Mouse (Mus musculus) lung, embryonic 15.5 days (tissue): ENCODE measurements around the gene Isg15. TPM values are rescaled to one million over a fixed set of nuclear protein-coding genes. Genes with fewer than 3 reads are reported as not detected.

Source experiments
- ATAC-seq: fragments of 200-750 bp; cut with Nextera tagmentation; 2 replicates; pipeline ENCODE4 v1.8.0; 2017; ENCODE audit warnings: moderate number of reproducible peaks, borderline replicate concordance; ENCODE audit not compliant: low FRiP score, low TSS enrichment; ENCODE audit errors: extremely low read depth
- H3K27ac ChIP-seq: fragments of 300-500 bp; sonication (generic); 2 replicates; pipeline ENCODE4 v1.5.1; 2015; ENCODE audit warnings: moderate library complexity, mild to moderate bottlenecking, inconsistent platforms
- H3K27me3 ChIP-seq: fragments of 300-500 bp; sonication (generic); 2 replicates; pipeline ENCODE4 v1.6.1; 2015; ENCODE audit warnings: inconsistent platforms
- H3K36me3 ChIP-seq: fragments of 300-500 bp; sonication (generic); 2 replicates; pipeline ENCODE4 v1.6.1; 2015; ENCODE audit warnings: inconsistent platforms
- H3K4me1 ChIP-seq: fragments of 300-500 bp; sonication (generic); 2 replicates; pipeline ENCODE4 v1.6.1; 2015; ENCODE audit warnings: inconsistent platforms
- H3K4me2 ChIP-seq: fragments of 300-500 bp; sonication (generic); 2 replicates; pipeline ENCODE4 v1.6.1; 2015; ENCODE audit warnings: inconsistent platforms, mild to moderate bottlenecking, moderate library complexity
- H3K4me3 ChIP-seq: fragments of 300-500 bp; sonication (generic); 2 replicates; pipeline ENCODE4 v1.5.1; 2015; ENCODE audit warnings: mild to moderate bottlenecking, inconsistent platforms
- H3K9ac ChIP-seq: fragments of 300-500 bp; sonication (generic); 2 replicates; pipeline ENCODE4 v1.6.1; 2015; ENCODE audit warnings: inconsistent platforms
- H3K9me3 ChIP-seq: fragments of 300-500 bp; sonication (generic); 2 replicates; pipeline ENCODE4 v1.6.1; 2016; ENCODE audit warnings: inconsistent platforms
- WGBS: fragments of 180-500 bp; shearing (Covaris S2); methylation state at CpG from one replicate; pipeline ENCODE4 v1.1.7; 2015; 5-methylcytosine and 5-hydroxymethylcytosine counted together
- polyA plus RNA-seq: library from polyadenylated mRNA; unstranded; fragments of >200 nt; fragmentation: Nextera tagmentation; extraction: Ambion mirVana; gene quantifications from 2 replicates; pipeline ENCODE4 v1.2.1, GENCODE M21; 2015

Gene Isg15
- 2.1 and 3.1 TPM in 2 replicates for polyA plus RNA-seq

GRCm38 (mm10) chr4:156200623-156201475, at the start of gene Isg15:
Gene Isg15, minus strand, starts transcription at chr4:156200818.
- no peaks in the 10 kb centered on the region for H3K9me3 ChIP-seq
- H3K36me3 ChIP-seq, result no peaks in the 10 kb centered on the region
- ATAC-seq, result no peak
- WGBS, result 56% methylated on average over 10 of the region's 10 CpGs
- peaks cover 20% of the 10 kb centered on the region for H3K27me3 ChIP-seq
- H3K4me3 ChIP-seq, result no peak within 1 kb of the TSS
- peak within 1 kb of the TSS; percentile 18; the same call in 1 of the 2 replicates for H3K4me2 ChIP-seq
- peaks cover 24% of the 10 kb centered on the region for H3K4me1 ChIP-seq
- H3K27ac ChIP-seq, result no peak within 1 kb of the TSS
- H3K9ac ChIP-seq, result no peak within 1 kb of the TSS

GRCm38 (mm10) chr4:156249567-156249966, 48.9 kb upstream of the Isg15 start:
- 0 out of 2 replicates have a peak, but pooled peaks have one; percentile 4 for ATAC-seq
- H3K4me1 ChIP-seq, result peaks cover 4% of the 10 kb centered on the region; the same call in 1 of the 2 replicates
- H3K4me3 ChIP-seq, result no peak overlapping the region
- H3K9me3 ChIP-seq, result no peaks in the 10 kb centered on the region
- no peak overlapping the region for H3K27ac ChIP-seq
- peaks cover 41% of the 10 kb centered on the region for H3K36me3 ChIP-seq
- no peak overlapping the region for H3K4me2 ChIP-seq
- H3K27me3 ChIP-seq, result peaks cover 24% of the 10 kb centered on the region
- 56% methylated on average over 11 of the region's 11 CpGs for WGBS
- no peak overlapping the region for H3K9ac ChIP-seq

DNA sequence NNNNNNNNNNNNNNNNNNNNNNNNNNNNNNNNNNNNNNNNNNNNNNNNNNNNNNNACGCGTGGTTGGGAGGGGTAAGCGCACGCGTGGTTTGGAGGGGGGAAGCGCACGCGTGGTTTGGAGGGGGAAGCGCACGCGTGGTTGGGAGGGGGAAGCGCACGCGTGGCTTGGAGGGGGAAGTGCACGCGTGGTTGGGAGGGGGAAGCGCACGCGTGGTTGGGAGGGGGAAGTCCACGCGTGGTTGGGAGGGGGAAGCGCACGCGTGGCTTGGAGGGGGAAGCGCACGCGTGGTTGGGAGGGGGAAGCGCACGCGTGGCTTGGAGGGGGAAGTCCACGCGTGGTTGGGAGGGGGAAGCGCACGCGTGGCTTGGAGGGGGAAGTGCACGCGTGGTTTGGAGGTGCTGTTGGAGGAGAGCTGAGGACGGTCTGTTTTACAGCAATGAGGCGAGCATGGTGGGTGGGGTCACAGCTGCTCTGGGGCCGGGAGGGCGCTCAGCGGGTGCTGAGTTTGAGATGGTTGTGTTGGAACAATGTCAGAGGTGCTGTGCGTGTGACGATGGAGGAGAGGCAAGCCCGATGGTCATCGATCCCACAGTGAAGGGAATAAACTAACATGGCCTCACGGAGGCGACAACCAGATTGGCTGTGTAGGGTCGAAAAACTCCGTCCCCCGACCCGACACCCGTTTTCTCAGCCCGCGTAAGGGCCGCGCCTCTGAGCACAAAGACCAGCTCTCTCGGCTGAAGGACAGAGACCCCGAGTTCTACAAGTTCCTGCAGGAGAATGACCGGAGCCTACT, 36.2 kb upstream of the Isg15 start:
- no peaks in the 10 kb centered on the region for H3K9me3 ChIP-seq
- H3K36me3 ChIP-seq, result peaks cover 50% of the 10 kb centered on the region
- peak overlapping the region; percentile 96; the same call in 1 of the 2 replicates for H3K27ac ChIP-seq
- no peaks in the 10 kb centered on the region for H3K27me3 ChIP-seq
- ATAC-seq, result no peak
- 17% methylated on average over 56 of the region's 60 CpGs for WGBS
- peak overlapping the region; percentile 76; the same call in 1 of the 2 replicates for H3K9ac ChIP-seq
- peaks cover 20% of the 10 kb centered on the region for H3K4me1 ChIP-seq
- peak overlapping the region; percentile 99 for H3K4me3 ChIP-seq
- H3K4me2 ChIP-seq, result peak overlapping the region; percentile 98

DNA sequence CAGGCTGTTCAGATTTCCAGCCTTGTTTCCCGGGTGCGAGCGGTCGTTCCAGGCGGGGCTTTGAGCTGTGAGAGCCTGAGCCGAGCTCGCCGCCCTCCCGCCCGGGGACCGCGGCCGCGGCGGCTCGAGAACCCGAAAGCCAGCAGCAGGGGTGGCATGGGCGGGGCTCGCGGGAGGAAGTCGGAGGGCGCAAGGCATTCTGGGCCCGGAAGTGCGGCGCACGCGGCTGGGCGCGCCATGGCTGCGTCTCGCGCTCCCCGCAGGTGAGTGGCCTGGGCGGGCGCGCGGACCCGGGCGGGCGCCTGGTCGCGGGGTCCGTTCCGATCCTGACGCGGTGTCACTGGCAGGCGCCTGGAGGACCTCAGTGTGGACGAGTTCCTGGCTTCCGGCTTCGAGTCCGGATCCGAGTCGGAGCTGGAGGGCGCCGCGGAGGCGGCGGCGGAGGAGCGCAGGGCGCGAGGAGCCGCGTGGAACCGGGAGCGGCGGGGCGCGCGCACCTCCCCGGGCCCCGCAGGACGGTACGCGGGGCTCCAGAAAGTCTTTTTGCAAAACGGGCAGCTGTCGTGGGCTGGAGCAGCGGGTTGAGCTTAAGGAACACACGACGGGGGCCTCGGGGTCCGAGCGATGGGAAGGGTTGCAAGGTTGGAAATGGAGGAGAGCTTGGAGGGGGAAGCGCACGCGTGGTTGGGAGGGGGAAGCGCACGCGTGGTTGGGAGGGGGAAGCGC, 35.4 kb upstream of the Isg15 start, which contains the start of gene Noc2l:
Gene Noc2l (plus strand): TSS at position 203 of the 726 bp plus-strand sequence.
- Histone ChIP-seq H3K27me3 (no peaks in the 10 kb centered on the region), H3K27ac (peak within 1 kb of the TSS; percentile 96), H3K9ac (peak within 1 kb of the TSS; percentile 76), H3K9me3 (no peaks in the 10 kb centered on the region), H3K36me3 (peaks cover 50% of the 10 kb centered on the region), H3K4me3 (peak within 1 kb of the TSS; percentile 99), H3K4me2 (peak within 1 kb of the TSS; percentile 98), H3K4me1 (peaks cover 20% of the 10 kb centered on the region)
- under 1% methylated on average over 76 of the region's 90 CpGs for WGBS
- peak; percentile 89 for ATAC-seq

- Histone ChIP-seq H3K4me3 (peak overlapping the region; percentile 99), H3K36me3 (peaks cover 50% of the 10 kb centered on the region), H3K27me3 (no peaks in the 10 kb centered on the region), H3K9me3 (no peaks in the 10 kb centered on the region), H3K9ac (peak overlapping the region; percentile 76), H3K4me2 (peak overlapping the region; percentile 98), H3K27ac (peak overlapping the region; percentile 96), H3K4me1 (peaks cover 20% of the 10 kb centered on the region)
- 1% methylated on average over 15 of the region's 15 CpGs for WGBS
- peak; percentile 2; the same call in 1 of the 2 replicates for ATAC-seq
Observed at GRCm38 (mm10) chr4:156235360-156235770, 34.7 kb upstream of the Isg15 start.

- Histone ChIP-seq H3K9me3 (no peaks in the 10 kb centered on the region), H3K36me3 (peaks cover 50% of the 10 kb centered on the region), H3K4me2 (peak within 1 kb of the TSS; percentile 98), H3K9ac (peak within 1 kb of the TSS; percentile 76), H3K4me3 (peak within 1 kb of the TSS; percentile 99), H3K4me1 (peaks cover 20% of the 10 kb centered on the region), H3K27ac (peak within 1 kb of the TSS; percentile 96), H3K27me3 (no peaks in the 10 kb centered on the region)
- WGBS, result under 1% methylated on average over 31 of the region's 48 CpGs
- peak; percentile 25; the same call in 1 of the 2 replicates for ATAC-seq
Observed at GRCm38 (mm10) chr4:156234701-156235213, 34.1 kb upstream of the Isg15 start, which contains the start of gene Plekhn1. Gene Plekhn1, minus strand, starts transcription at chr4:156234857.

- WGBS, result 3% methylated on average over 17 of the region's 17 CpGs
- Histone ChIP-seq H3K4me3 (peak overlapping the region; percentile 99), H3K4me1 (peaks cover 20% of the 10 kb centered on the region), H3K9ac (peak overlapping the region; percentile 68), H3K4me2 (peak overlapping the region; percentile 98), H3K27ac (peak overlapping the region; percentile 57), H3K36me3 (peaks cover 47% of the 10 kb centered on the region), H3K27me3 (no peaks in the 10 kb centered on the region), H3K9me3 (no peaks in the 10 kb centered on the region)
- ATAC-seq, result 0 out of 2 replicates have a peak, but pooled peaks have one; percentile 12
Observed at GRCm38 (mm10) chr4:156234021-156234501, 33.4 kb upstream of the Isg15 start.

DNA sequence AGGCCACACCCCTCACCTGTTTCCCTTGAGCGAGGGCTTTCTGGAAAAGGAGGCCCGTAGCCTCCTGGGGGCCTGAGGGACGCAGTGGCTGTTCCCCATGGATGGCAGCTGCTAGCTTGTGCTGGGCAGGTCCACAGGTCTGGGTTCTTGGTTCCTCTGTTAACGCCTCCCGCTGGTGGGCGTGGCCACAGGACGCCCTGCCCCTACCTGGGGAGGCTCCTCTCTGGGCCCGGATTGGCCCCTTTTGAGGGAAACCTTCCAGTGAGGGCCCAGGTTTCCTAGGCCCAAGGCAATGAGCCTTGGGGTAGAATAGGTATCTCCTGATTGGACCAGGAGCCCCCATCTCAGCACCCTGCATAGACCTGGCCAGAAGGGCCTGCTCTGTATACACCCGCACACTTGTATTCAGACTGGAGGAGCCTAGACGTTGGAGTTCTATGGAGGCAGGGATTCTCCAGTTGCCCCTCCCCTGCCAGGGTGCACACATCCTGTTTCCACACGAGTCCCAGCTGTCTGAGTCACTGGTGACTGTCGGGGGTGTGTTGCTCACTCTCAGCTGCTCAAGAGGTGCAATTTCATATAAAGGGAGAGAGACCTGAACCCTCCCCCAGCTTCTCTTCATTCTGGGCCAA, 27.9 kb upstream of the Isg15 start:
- Histone ChIP-seq H3K36me3 (peaks cover 29% of the 10 kb centered on the region), H3K27me3 (no peaks in the 10 kb centered on the region), H3K4me1 (peaks cover 18% of the 10 kb centered on the region), H3K9ac (no peak overlapping the region), H3K4me3 (peak overlapping the region; percentile 9), H3K4me2 (peak overlapping the region; percentile 43), H3K27ac (peak overlapping the region; percentile 48; the same call in 1 of the 2 replicates), H3K9me3 (no peaks in the 10 kb centered on the region)
- 20% methylated on average over 12 of the region's 12 CpGs for WGBS
- peak; percentile 40 for ATAC-seq

DNA sequence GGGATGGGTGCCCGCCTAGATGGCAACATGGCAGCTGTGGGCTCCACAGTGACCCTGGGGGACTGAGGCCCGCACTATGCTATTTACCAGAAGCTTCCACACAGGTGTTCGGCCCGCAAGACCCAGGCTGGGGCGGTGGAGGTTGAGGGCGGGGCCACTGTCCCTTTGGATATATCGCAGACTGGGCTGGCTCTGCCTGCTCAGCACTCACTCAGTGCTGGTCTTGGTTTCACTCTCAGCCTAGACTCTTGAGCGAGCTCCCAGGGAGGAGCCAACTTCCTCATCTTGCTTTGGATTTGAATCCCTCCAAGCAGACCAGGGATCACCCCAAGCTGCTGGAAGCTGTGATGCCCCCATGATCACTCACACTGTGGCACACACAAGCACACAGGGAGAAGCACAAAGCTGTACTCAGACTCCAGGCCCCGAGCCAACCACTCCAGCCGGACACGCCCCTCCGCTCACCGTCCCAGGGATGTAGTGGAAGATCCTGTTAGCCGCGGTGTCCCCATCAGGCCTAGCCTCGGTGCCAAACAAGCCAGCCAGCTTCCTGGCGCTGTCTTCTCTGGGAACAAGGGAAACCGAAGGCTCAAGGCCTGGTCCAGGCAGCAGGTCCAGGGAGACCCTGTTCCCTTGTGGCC, 27.3 kb upstream of the Isg15 start:
- H3K27ac ChIP-seq, result peak overlapping the region; percentile 48
- H3K27me3 ChIP-seq, result no peaks in the 10 kb centered on the region
- H3K9ac ChIP-seq, result no peak overlapping the region
- H3K9me3 ChIP-seq, result no peaks in the 10 kb centered on the region
- ATAC-seq, result peak; percentile 38; the same call in 1 of the 2 replicates
- peak overlapping the region; percentile 9 for H3K4me3 ChIP-seq
- 32% methylated on average over 18 of the region's 18 CpGs for WGBS
- H3K4me2 ChIP-seq, result peak overlapping the region; percentile 43
- H3K4me1 ChIP-seq, result peaks cover 15% of the 10 kb centered on the region
- peaks cover 29% of the 10 kb centered on the region for H3K36me3 ChIP-seq

DNA sequence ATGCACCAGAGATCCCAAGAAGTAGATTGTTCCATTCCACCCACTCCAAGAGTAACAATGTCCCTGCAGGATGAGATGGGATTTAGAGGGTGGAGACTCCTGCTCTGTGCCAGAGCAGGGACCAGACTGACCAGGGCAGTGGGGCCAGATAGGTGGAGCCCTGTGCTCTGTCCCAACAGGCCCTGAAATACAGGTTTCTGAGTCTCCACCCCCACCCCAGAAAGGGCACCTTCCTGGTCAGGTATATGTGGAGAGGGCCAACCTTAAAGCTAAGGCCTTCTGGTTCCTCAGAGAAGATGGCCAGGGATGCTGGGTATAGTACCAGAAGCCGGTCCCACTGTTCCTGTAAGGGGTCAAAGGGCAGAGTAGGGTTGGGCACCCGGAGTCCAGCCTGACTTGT, 23.7 kb upstream of the Isg15 start:
- H3K27ac ChIP-seq, result no peak overlapping the region
- H3K4me3 ChIP-seq, result no peak overlapping the region
- no peak for ATAC-seq
- no peak overlapping the region for H3K9ac ChIP-seq
- H3K27me3 ChIP-seq, result no peaks in the 10 kb centered on the region
- no peaks in the 10 kb centered on the region for H3K9me3 ChIP-seq
- no peak overlapping the region for H3K4me2 ChIP-seq
- 74% methylated on average over 2 of the region's 2 CpGs for WGBS
- peaks cover 15% of the 10 kb centered on the region for H3K4me1 ChIP-seq
- no peaks in the 10 kb centered on the region for H3K36me3 ChIP-seq
